Mouse (Mus musculus) stomach, postnatal 0 days (tissue): ENCODE results near the gene Dach1. TPM values are rescaled to one million over a fixed set of nuclear protein-coding genes. Genes with fewer than 3 reads are reported as not detected.

Experiments used
- ATAC-seq: fragments of 200-750 bp; cut with Nextera tagmentation; 2 replicates; pipeline ENCODE4 v1.8.0; 2017; ENCODE audit not compliant: low FRiP score, low TSS enrichment
- DNase-seq: peaks from one replicate; pipeline ENCODE4 v3.0.0-alpha.2; 2016; ENCODE audit warnings: low spot score
- H3K27ac ChIP-seq: fragments of 300-500 bp; sonication (generic); replicated peaks from 2 replicates; pipeline ENCODE4 v1.5.1; 2014; ENCODE audit warnings: mild to moderate bottlenecking, control low read depth
- H3K27me3 ChIP-seq: fragments of 300-500 bp; sonication (generic); 2 replicates; pipeline ENCODE4 v1.6.1; 2014; ENCODE audit warnings: low read length; ENCODE audit not compliant: control insufficient read depth, insufficient read depth
- H3K36me3 ChIP-seq: fragments of 300-500 bp; sonication (generic); 2 replicates; pipeline ENCODE4 v1.6.1; 2014; ENCODE audit warnings: low read length, mixed read lengths; ENCODE audit not compliant: control insufficient read depth, insufficient read depth
- H3K4me1 ChIP-seq: fragments of 300-500 bp; sonication (generic); replicated peaks from 2 replicates; pipeline ENCODE4 v1.6.1; 2014; ENCODE audit warnings: antibody characterized with exemption; ENCODE audit not compliant: control insufficient read depth, insufficient read depth
- H3K4me2 ChIP-seq: fragments of 300-500 bp; sonication (generic); replicated peaks from 2 replicates; pipeline ENCODE4 v1.6.1; 2014; ENCODE audit warnings: low read depth, mild to moderate bottlenecking, control low read depth, moderate library complexity
- H3K4me3 ChIP-seq: fragments of 300-500 bp; sonication (generic); 2 replicates; pipeline ENCODE4 v1.5.1; 2014; ENCODE audit warnings: low read depth, low read length, control low read depth
- H3K9ac ChIP-seq: fragments of 300-500 bp; sonication (generic); 2 replicates; pipeline ENCODE4 v1.6.1; 2014; ENCODE audit warnings: mild to moderate bottlenecking, low read length, control low read depth, mixed read lengths
- H3K9me3 ChIP-seq: fragments of 300-500 bp; sonication (generic); 2 replicates; pipeline ENCODE4 v1.6.1; 2016; ENCODE audit warnings: low read length; ENCODE audit not compliant: control insufficient read depth
- CTCF ChIP-seq: IDR thresholded peaks from 2 replicates; pipeline ENCODE4 v1.5.1; 2016; ENCODE audit warnings: antibody characterized with exemption, low read depth, mild to moderate bottlenecking, moderate library complexity
- EP300 ChIP-seq: optimal IDR thresholded peaks from 2 replicates; pipeline ENCODE3; 2016; ENCODE audit warnings: antibody characterized with exemption
- WGBS: fragments of 180-500 bp; shearing (Covaris S2); extraction: QIAGEN DNeasy Blood & Tissue Kit; methylation state at CpG from one replicate; pipeline ENCODE4 v1.1.7; 2014; 5-methylcytosine and 5-hydroxymethylcytosine counted together
- polyA plus RNA-seq: library from polyadenylated mRNA; unstranded; fragments of >200 nt; fragmentation: Nextera tagmentation; extraction: Ambion mirVana; gene quantifications from 2 replicates; pipeline ENCODE4 v1.2.1, GENCODE M21; 2015

Gene Dach1
- polyA plus RNA-seq: 2.3 TPM in 2 replicates

- ATAC-seq: peak; percentile 80
- under 1% methylated on average over 29 of the region's 32 CpGs for WGBS
- TF ChIP-seq CTCF: no peak
- TF ChIP-seq EP300: no peak
- H3K4me2 ChIP-seq: peak within 1 kb of the TSS; percentile 92
- peak within 1 kb of the TSS; percentile 69 for H3K4me3 ChIP-seq
- no peaks in the 10 kb centered on the region for H3K9me3 ChIP-seq
- no peaks in the 10 kb centered on the region for H3K4me1 ChIP-seq
- peak within 1 kb of the TSS; percentile 67 for H3K27ac ChIP-seq
- no peaks in the 10 kb centered on the region for H3K27me3 ChIP-seq
- H3K36me3 ChIP-seq: no peaks in the 10 kb centered on the region
- peak within 1 kb of the TSS; percentile 67 for H3K9ac ChIP-seq
- peak; percentile 41 for DNase-seq
Measured at GRCm38 (mm10) chr14:98169421-98170076, at the start of gene Dach1. Dach1 (minus strand) TSS chr14:98169765.

GRCm38 (mm10) chr14:98200089-98200488, 30.5 kb upstream of the Dach1 start:
- no peaks in the 10 kb centered on the region for H3K27me3 ChIP-seq
- H3K36me3 ChIP-seq: no peaks in the 10 kb centered on the region
- DNase-seq (no peak), ATAC-seq (no peak)
- TF ChIP-seq CTCF (no peak), EP300 (no peak)
- no peaks in the 10 kb centered on the region for H3K4me1 ChIP-seq
- no peak overlapping the region for H3K9ac ChIP-seq
- WGBS: 79% methylated on average over 3 of the region's 3 CpGs
- no peaks in the 10 kb centered on the region for H3K9me3 ChIP-seq
- H3K4me2 ChIP-seq: no peak overlapping the region
- H3K27ac ChIP-seq: no peak overlapping the region
- H3K4me3 ChIP-seq: no peak overlapping the region

GRCm38 (mm10) chr14:98181545-98181944, 12.0 kb upstream of the Dach1 start:
- no peak overlapping the region for H3K27ac ChIP-seq
- DNase-seq (no peak), ATAC-seq (no peak)
- no peaks in the 10 kb centered on the region for H3K27me3 ChIP-seq
- no peaks in the 10 kb centered on the region for H3K9me3 ChIP-seq
- WGBS: 2% methylated on average over 1 of the region's 1 CpGs
- H3K9ac ChIP-seq: no peak overlapping the region
- no peaks in the 10 kb centered on the region for H3K4me1 ChIP-seq
- H3K4me2 ChIP-seq: no peak overlapping the region
- H3K36me3 ChIP-seq: no peaks in the 10 kb centered on the region
- TF ChIP-seq CTCF: peak; percentile 79
- TF ChIP-seq EP300: no peak
- no peak overlapping the region for H3K4me3 ChIP-seq

GRCm38 (mm10) chr14:98173831-98174230, 4.3 kb upstream of the Dach1 start:
- ATAC-seq (no peak), DNase-seq (no peak)
- Histone ChIP-seq H3K9ac (no peak overlapping the region), H3K4me1 (no peaks in the 10 kb centered on the region), H3K4me3 (no peak overlapping the region), H3K36me3 (no peaks in the 10 kb centered on the region), H3K27ac (no peak overlapping the region), H3K4me2 (no peak overlapping the region), H3K27me3 (no peaks in the 10 kb centered on the region), H3K9me3 (no peaks in the 10 kb centered on the region)
- TF ChIP-seq EP300 (no peak), CTCF (no peak)
- 44% methylated on average over 2 of the region's 2 CpGs for WGBS

- Histone ChIP-seq H3K4me2 (no peak overlapping the region), H3K4me1 (no peaks in the 10 kb centered on the region), H3K36me3 (no peaks in the 10 kb centered on the region), H3K27me3 (no peaks in the 10 kb centered on the region), H3K9me3 (no peaks in the 10 kb centered on the region), H3K4me3 (no peak overlapping the region), H3K27ac (no peak overlapping the region), H3K9ac (no peak overlapping the region)
- 29% methylated on average over 5 of the region's 5 CpGs for WGBS
- ATAC-seq: no peak
- no peak for DNase-seq
- no peak for TF ChIP-seq EP300
- no peak for TF ChIP-seq CTCF
Measured at GRCm38 (mm10) chr14:98172394-98172905, 2.9 kb upstream of the Dach1 start.

- ATAC-seq (no peak), DNase-seq (no peak)
- H3K4me2 ChIP-seq: no peak overlapping the region
- no peaks in the 10 kb centered on the region for H3K9me3 ChIP-seq
- H3K4me3 ChIP-seq: no peak overlapping the region
- H3K27ac ChIP-seq: no peak overlapping the region
- no peaks in the 10 kb centered on the region for H3K4me1 ChIP-seq
- 40% methylated on average over 5 of the region's 5 CpGs for WGBS
- no peak overlapping the region for H3K9ac ChIP-seq
- TF ChIP-seq CTCF (no peak), EP300 (no peak)
- no peaks in the 10 kb centered on the region for H3K36me3 ChIP-seq
- H3K27me3 ChIP-seq: no peaks in the 10 kb centered on the region
Measured at GRCm38 (mm10) chr14:98171861-98172260, 2.3 kb upstream of the Dach1 start.
